Mouse (Mus musculus) hindbrain, embryonic 14.5 days (tissue): ENCODE data around the gene Nebl. TPM values are rescaled to one million over a fixed set of nuclear protein-coding genes. Genes with fewer than 3 reads are reported as not detected.

Source experiments
- ATAC-seq: fragments of 200-750 bp; cut with Nextera tagmentation; 2 replicates; pipeline ENCODE4 v1.8.0; 2017; ENCODE audit warnings: moderate number of reproducible peaks, mild to moderate bottlenecking, moderate TSS enrichment, moderate library complexity; ENCODE audit not compliant: low FRiP score
- DNase-seq: peaks from one replicate; pipeline ENCODE4 v3.0.0-alpha.2; 2015; ENCODE audit warnings: low spot score
- H3K27ac ChIP-seq: fragments of 300-500 bp; sonication (generic); 2 replicates; pipeline ENCODE4 v1.5.1; 2014; ENCODE audit warnings: mild to moderate bottlenecking, moderate library complexity
- H3K27me3 ChIP-seq: fragments of 300-500 bp; sonication (generic); 2 replicates; pipeline ENCODE4 v1.6.1; 2014; ENCODE audit warnings: mild to moderate bottlenecking, low read length, mixed read lengths; ENCODE audit not compliant: control insufficient read depth, insufficient read depth
- H3K36me3 ChIP-seq: fragments of 300-500 bp; sonication (generic); replicated peaks from 2 replicates; pipeline ENCODE4 v1.6.1; 2014; ENCODE audit not compliant: control insufficient read depth, insufficient read depth
- H3K4me1 ChIP-seq: fragments of 300-500 bp; sonication (generic); replicated peaks from 2 replicates; pipeline ENCODE4 v1.6.1; 2014; ENCODE audit warnings: antibody characterized with exemption, low read length, mixed read lengths; ENCODE audit not compliant: control insufficient read depth, insufficient read depth
- H3K4me2 ChIP-seq: fragments of 300-500 bp; sonication (generic); replicated peaks from 2 replicates; pipeline ENCODE4 v1.6.1; 2014; ENCODE audit warnings: mild to moderate bottlenecking, moderate library complexity
- H3K4me3 ChIP-seq: fragments of 300-500 bp; sonication (generic); replicated peaks from 2 replicates; pipeline ENCODE4 v1.5.1; 2014; ENCODE audit warnings: mild to moderate bottlenecking, low read length
- H3K9ac ChIP-seq: fragments of 300-500 bp; sonication (generic); 2 replicates; pipeline ENCODE4 v1.6.1; 2014
- H3K9me3 ChIP-seq: fragments of 300-500 bp; sonication (generic); 2 replicates; pipeline ENCODE4 v1.6.1; 2016; ENCODE audit warnings: low read length; ENCODE audit not compliant: control insufficient read depth
- WGBS: fragments of 180-500 bp; shearing (Covaris S2); extraction: QIAGEN DNeasy Blood & Tissue Kit; methylation state at CpG from one replicate; pipeline ENCODE4 v1.1.7; 2014; 5-methylcytosine and 5-hydroxymethylcytosine counted together
- polyA plus RNA-seq: library from polyadenylated mRNA; unstranded; fragments of >200 nt; fragmentation: Nextera tagmentation; extraction: Ambion mirVana; gene quantifications from 2 replicates; pipeline ENCODE4 v1.2.1, GENCODE M21; 2014

Nebl gene
- 11.1 and 12.9 TPM in 2 replicates for polyA plus RNA-seq

- Histone ChIP-seq H3K4me3 (peak within 1 kb of the TSS; percentile 75), H3K9me3 (no peaks in the 10 kb centered on the region), H3K27ac (peak within 1 kb of the TSS; percentile 83), H3K36me3 (no peaks in the 10 kb centered on the region), H3K27me3 (peaks cover 8% of the 10 kb centered on the region; the same call in 1 of the 2 replicates), H3K4me2 (peak within 1 kb of the TSS; percentile 98), H3K4me1 (peaks cover 19% of the 10 kb centered on the region), H3K9ac (peak within 1 kb of the TSS; percentile 82)
- ATAC-seq (peak; percentile 89), DNase-seq (peak; percentile 69)
- WGBS: under 1% methylated on average over 43 of the region's 59 CpGs
Measured at GRCm38 (mm10) chr2:17730957-17731830, at the start of gene Nebl. TSS of gene Nebl (minus strand) at chr2:17731464.

GRCm38 (mm10) chr2:17770246-17770825, 39.1 kb upstream of the Nebl start:
- 90% methylated on average over 4 of the region's 4 CpGs for WGBS
- Histone ChIP-seq H3K27me3 (no peaks in the 10 kb centered on the region), H3K9ac (no peak overlapping the region), H3K4me1 (no peaks in the 10 kb centered on the region), H3K36me3 (no peaks in the 10 kb centered on the region), H3K9me3 (no peaks in the 10 kb centered on the region), H3K4me3 (no peak overlapping the region), H3K27ac (no peak overlapping the region), H3K4me2 (no peak overlapping the region)
- ATAC-seq (no peak), DNase-seq (no peak)

DNA sequence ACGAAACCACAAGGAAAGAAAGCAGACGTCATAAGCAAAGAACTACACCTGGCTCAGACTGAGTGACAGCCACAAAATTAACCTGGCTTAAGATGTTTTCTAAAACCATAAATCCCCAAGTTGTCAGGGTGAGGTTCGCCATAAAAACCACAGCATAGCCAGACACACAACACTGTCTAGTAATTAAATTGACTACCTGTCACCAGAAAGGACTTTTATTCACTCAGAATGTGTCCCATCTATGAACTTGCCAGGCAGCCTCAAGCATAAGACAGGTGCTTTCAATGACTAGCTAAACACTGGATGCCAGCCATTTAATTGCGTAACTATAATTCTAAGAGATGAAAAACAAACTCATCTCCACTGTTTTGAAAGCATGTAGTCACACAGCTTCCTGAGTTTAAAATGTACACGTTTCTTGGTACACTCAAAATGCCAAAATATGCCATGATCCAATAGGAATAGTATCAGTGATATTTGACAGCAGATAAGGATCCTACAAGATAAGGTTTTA, 38.0 kb upstream of the Nebl start:
- Histone ChIP-seq H3K4me1 (no peaks in the 10 kb centered on the region), H3K27me3 (no peaks in the 10 kb centered on the region), H3K27ac (no peak overlapping the region), H3K36me3 (no peaks in the 10 kb centered on the region), H3K9ac (no peak overlapping the region), H3K4me3 (no peak overlapping the region), H3K4me2 (no peak overlapping the region), H3K9me3 (no peaks in the 10 kb centered on the region)
- ATAC-seq (no peak), DNase-seq (no peak)
- WGBS: 85% methylated on average over 5 of the region's 5 CpGs

DNA sequence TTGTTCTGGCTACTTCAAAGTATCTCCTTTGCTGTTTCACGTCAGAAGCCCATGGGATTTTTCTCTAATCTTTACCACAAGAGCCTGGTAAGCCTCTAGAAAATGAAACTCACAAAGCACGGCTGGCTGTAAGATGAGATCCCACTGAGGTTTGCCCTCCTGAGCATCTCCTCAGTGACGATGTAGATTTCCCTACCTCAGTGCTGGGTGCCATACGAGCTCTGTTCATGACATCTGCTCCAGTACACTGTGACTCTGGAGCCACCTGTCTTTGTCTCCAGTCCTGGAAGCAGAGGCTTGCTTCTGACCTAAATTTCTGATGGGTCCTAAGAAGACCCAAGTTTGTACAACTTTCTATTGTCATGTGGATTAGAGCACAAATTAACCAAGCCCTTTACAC, 25.0 kb upstream of the Nebl start:
- H3K9ac ChIP-seq: no peak overlapping the region

DNA sequence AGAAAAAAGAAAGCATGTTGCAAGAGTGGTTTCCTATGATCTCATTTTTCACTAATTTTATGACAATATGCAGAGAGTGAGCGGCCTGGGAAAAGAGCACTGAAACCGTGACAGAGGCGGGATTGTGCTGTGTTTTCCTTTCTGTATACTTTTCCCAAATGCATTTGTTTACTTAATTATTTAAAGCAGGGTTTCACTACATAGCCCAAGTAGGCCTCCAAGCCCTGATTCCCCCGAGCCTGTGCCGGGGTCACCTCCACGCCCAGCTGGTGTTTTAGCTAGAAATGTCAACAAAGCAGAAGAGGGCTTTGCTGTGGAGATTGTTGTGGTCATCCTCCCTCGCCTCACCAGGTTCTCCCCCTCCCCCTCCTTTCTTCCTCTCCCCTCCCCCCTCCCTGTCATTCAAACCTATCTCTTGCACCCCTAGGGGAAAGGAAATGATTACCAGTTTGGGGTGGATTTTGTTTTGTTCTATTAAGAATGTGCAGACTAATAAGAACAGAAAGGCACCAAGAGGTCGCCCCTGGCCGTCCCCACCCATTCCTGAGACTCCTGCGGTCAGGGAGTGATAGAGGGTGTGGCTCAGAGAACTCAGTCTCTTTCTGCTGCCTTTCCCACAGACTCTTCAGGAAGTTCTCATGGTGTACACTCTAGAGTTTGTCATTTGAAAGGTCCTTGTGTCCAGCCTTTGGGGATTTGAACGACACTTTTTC, 10.9 kb upstream of the Nebl start:
- WGBS: 6% methylated on average over 11 of the region's 11 CpGs
- no peak for DNase-seq
- peak overlapping the region; percentile 1; the same call in 1 of the 2 replicates for H3K9ac ChIP-seq

More for the DNA sequence above, 25.0 kb upstream of the Nebl start:
- no peak for DNase-seq
- Histone ChIP-seq H3K9me3 (no peaks in the 10 kb centered on the region), H3K27ac (no peak overlapping the region), H3K36me3 (no peaks in the 10 kb centered on the region), H3K27me3 (no peaks in the 10 kb centered on the region), H3K4me3 (no peak overlapping the region), H3K4me1 (no peaks in the 10 kb centered on the region), H3K4me2 (no peak overlapping the region)
- WGBS: 70% methylated on average over 4 of the region's 4 CpGs
- no peak for ATAC-seq

GRCm38 (mm10) chr2:17741555-17741954, 10.3 kb upstream of the Nebl start:
- H3K27ac ChIP-seq: no peak overlapping the region
- ATAC-seq: peak; percentile 65; the same call in 1 of the 2 replicates
- H3K36me3 ChIP-seq: no peaks in the 10 kb centered on the region
- H3K4me3 ChIP-seq: peak overlapping the region; percentile 27
- no peaks in the 10 kb centered on the region for H3K27me3 ChIP-seq
- no peaks in the 10 kb centered on the region for H3K9me3 ChIP-seq
- H3K4me1 ChIP-seq: 0 out of 2 replicates have a peak, but pooled peaks cover 7% of the 10 kb centered on the region
- DNase-seq: peak; percentile 54
- under 1% methylated on average over 16 of the region's 16 CpGs for WGBS
- H3K4me2 ChIP-seq: peak overlapping the region; percentile 46
- H3K9ac ChIP-seq: peak overlapping the region; percentile 1; the same call in 1 of the 2 replicates

More for the DNA sequence above, 10.9 kb upstream of the Nebl start:
- peak overlapping the region; percentile 27 for H3K4me3 ChIP-seq
- no peak overlapping the region for H3K27ac ChIP-seq
- H3K4me1 ChIP-seq: 0 out of 2 replicates have a peak, but pooled peaks cover 7% of the 10 kb centered on the region
- H3K4me2 ChIP-seq: peak overlapping the region; percentile 46
- no peaks in the 10 kb centered on the region for H3K9me3 ChIP-seq
- H3K27me3 ChIP-seq: no peaks in the 10 kb centered on the region
- no peaks in the 10 kb centered on the region for H3K36me3 ChIP-seq
- peak; percentile 40; the same call in 1 of the 2 replicates for ATAC-seq

- WGBS: 38% methylated on average over 2 of the region's 2 CpGs
- H3K4me1 ChIP-seq: 0 out of 2 replicates have a peak, but pooled peaks cover 7% of the 10 kb centered on the region
- DNase-seq (no peak), ATAC-seq (no peak)
- H3K9me3 ChIP-seq: no peaks in the 10 kb centered on the region
- no peaks in the 10 kb centered on the region for H3K27me3 ChIP-seq
- H3K27ac ChIP-seq: no peak overlapping the region
- H3K9ac ChIP-seq: no peak overlapping the region
- no peak overlapping the region for H3K4me3 ChIP-seq
- H3K4me2 ChIP-seq: no peak overlapping the region
- H3K36me3 ChIP-seq: no peaks in the 10 kb centered on the region
Measured at GRCm38 (mm10) chr2:17740454-17740853, 9.2 kb upstream of the Nebl start.

GRCm38 (mm10) chr2:17732210-17732609, 946 bp upstream of the Nebl start:
- 27% methylated on average over 7 of the region's 7 CpGs for WGBS
- H3K27me3 ChIP-seq: peaks cover 8% of the 10 kb centered on the region; the same call in 1 of the 2 replicates
- no peak overlapping the region for H3K9ac ChIP-seq
- no peak overlapping the region for H3K4me3 ChIP-seq
- no peak for DNase-seq
- no peaks in the 10 kb centered on the region for H3K36me3 ChIP-seq
- no peak overlapping the region for H3K27ac ChIP-seq
- ATAC-seq: no peak
- H3K4me1 ChIP-seq: peaks cover 19% of the 10 kb centered on the region
- peak overlapping the region; percentile 98; the same call in 1 of the 2 replicates for H3K4me2 ChIP-seq
- no peaks in the 10 kb centered on the region for H3K9me3 ChIP-seq
